ENCODE assay signal across 8 mouse cellular contexts in genomic region chr11:117826164-117826563, GRCm38 (mm10). TPM values are rescaled to one million over a fixed set of nuclear protein-coding genes. Genes with fewer than 3 reads are reported as not detected.
DNase-seq lines count a peak whose midpoint lies in the region; ATAC-seq and TF ChIP-seq lines count a peak whose summit lies in the region.

No protein-coding gene starts in this region.

- H3K4me2 ChIP-seq in liver, postnatal 0 days (ENCODE audit: low read depth, low read length), result peak overlapping the region; percentile 94

- no peaks in the 10 kb centered on the region for H3K9me3 ChIP-seq in ES-E14 (ENCODE audit: control insufficient read depth, insufficient read depth, low read depth, low read length)
- H3K9me3 ChIP-seq in liver, postnatal 0 days (ENCODE audit: low read length), result no peaks in the 10 kb centered on the region

- TF ChIP-seq CTCF in heart, adult 2 months (IDR thresholded peaks at IDR 0.05), result no peak
- no peak for TF ChIP-seq CTCF in liver, postnatal 0 days (IDR thresholded peaks at IDR 0.05; ENCODE audit: low read depth)

- peak overlapping the region; percentile 27 for H3K4me3 ChIP-seq in heart, adult 2 months
- H3K4me3 ChIP-seq in ES-E14 (ENCODE audit: insufficient read depth in 1 of 2, low read depth in 1 of 2, low read length in 2 of 2, poor library complexity in 1 of 2, severe bottlenecking in 1 of 2), result peak overlapping the region; percentile 82 to 88
- H3K4me3 ChIP-seq in liver, postnatal 0 days (ENCODE audit: low read depth, low read length), result peak overlapping the region; percentile 79

- H3K79me2 ChIP-seq in heart, adult 2 months (replicated peaks; ENCODE audit: control insufficient read depth, insufficient read depth, low read length), result no peaks in the 10 kb centered on the region

- in situ Hi-C loops in ES-E14 (cut with MboI; ENCODE audit: low sequenced_read_pairs in 2 of 2, unreplicated experiment in 2 of 2), result no loop called here

- H3K27me3 ChIP-seq in heart, adult 2 months (ENCODE audit: control insufficient read depth, insufficient read depth, low read length), result no peaks in the 10 kb centered on the region
- H3K27me3 ChIP-seq in liver, postnatal 0 days (ENCODE audit: insufficient read depth, low read length), result no peaks in the 10 kb centered on the region

- H3K4me1 ChIP-seq in heart, adult 2 months (ENCODE audit: control insufficient read depth, insufficient read depth, low read length), result peaks cover 39% of the 10 kb centered on the region
- H3K4me1 ChIP-seq in ES-E14 (ENCODE audit: control insufficient read depth in 2 of 2, insufficient read depth in 2 of 2, low read length in 2 of 2, poor library complexity in 1 of 2), result peaks cover 4 to 26% of the 10 kb centered on the region in 2 experiments
- H3K4me1 ChIP-seq in liver, postnatal 0 days (ENCODE audit: insufficient read depth), result peaks cover 72% of the 10 kb centered on the region

- H3K36me3 ChIP-seq in heart, adult 2 months (ENCODE audit: control insufficient read depth, insufficient read depth, low read length), result peaks cover 2% of the 10 kb centered on the region; the same call in 1 of the 2 replicates
- peaks cover 19% of the 10 kb centered on the region for H3K36me3 ChIP-seq in ES-E14 (ENCODE audit: control insufficient read depth, insufficient read depth, low read length, poor library complexity, severe bottlenecking)
- H3K36me3 ChIP-seq in liver, postnatal 0 days (replicated peaks; ENCODE audit: insufficient read depth, low read length), result peaks cover 28% of the 10 kb centered on the region

- peak overlapping the region; percentile 53; the same call in 1 of the 2 replicates for H3K27ac ChIP-seq in heart, adult 2 months
- peak overlapping the region; percentile 61; the same call in 1 of the 2 replicates for H3K27ac ChIP-seq in ES-E14 (ENCODE audit: insufficient read depth, low read depth, low read length, poor library complexity, severe bottlenecking)
- peak overlapping the region; percentile 98 for H3K27ac ChIP-seq in liver, postnatal 0 days (ENCODE audit: low read depth)

- 31% methylated on average over 5 of the region's 5 CpGs for WGBS in heart, adult 2 months
- WGBS in liver, postnatal 0 days (ENCODE audit: insufficient replicate concordance), result 30% methylated on average over 5 of the region's 5 CpGs

- no peak for DNase-seq in heart, adult 2 months
- DNase-seq in heart, adult 8-10 months (ENCODE audit: low spot score), result no peak
- DNase-seq in ES-E14 (ENCODE audit: low read depth, low spot score), result no peak
- peak; percentile 52 for DNase-seq in forelimb bud, embryonic 11.5 days (ENCODE audit: low read depth, low spot score)
- no peak for DNase-seq in liver, postnatal 0 days
- DNase-seq in cerebellum, postnatal 4 days (ENCODE audit: low spot score in 2 of 2), result no peak
- DNase-seq in cerebellum, adult 18-20 months, result no peak
- no peak for DNase-seq in spleen, adult 18-20 months

- no peak overlapping the region for H3K9ac ChIP-seq in heart, adult 2 months (ENCODE audit: low read depth, low read length)
- H3K9ac ChIP-seq in ES-E14 (ENCODE audit: insufficient read depth, low read depth, low read length, poor library complexity, severe bottlenecking), result peak overlapping the region; percentile 96
- H3K9ac ChIP-seq in liver, postnatal 0 days (replicated peaks), result peak overlapping the region; percentile 91

- no peak for TF ChIP-seq POLR2A in heart, adult 2 months (IDR thresholded peaks at IDR 0.05; ENCODE audit: insufficient read depth, low read depth, low read length)

- intact Hi-C loops in heart, adult 2 months (cut with DNase I), result loop anchor here (10.0 kb wide), 1 partner anchor 591 kb away; no protein-coding TSS in a partner anchor

- no peak for TF ChIP-seq EP300 in heart, adult 2 months (IDR thresholded peaks at IDR 0.05; ENCODE audit: insufficient read depth, low read depth, low read length)
- no peak; the same call in 1 of the 2 replicates for TF ChIP-seq EP300 in liver, postnatal 0 days (IDR thresholded peaks at IDR 0.05; ENCODE audit: low read depth)

- ATAC-seq in liver, postnatal 0 days, result peak; percentile 6

TF ChIP-seq in ES-E14, 5 proteins besides CTCF, POLR2A, EP300 and RAD21:
- TF ChIP-seq ZC3H11A (IDR thresholded peaks at IDR 0.05; ENCODE audit: borderline replicate concordance, low read depth, low read length), result no peak
- TF ChIP-seq MAFK (IDR thresholded peaks at IDR 0.05; ENCODE audit: insufficient read depth, low read depth, low read length), result no peak
- no peak for TF ChIP-seq CHD2 (IDR thresholded peaks at IDR 0.05; ENCODE audit: low read depth, low read length)
- no peak for TF ChIP-seq HCFC1 (IDR thresholded peaks at IDR 0.05; ENCODE audit: borderline replicate concordance, insufficient read depth, low read length)
- TF ChIP-seq ZNF384 (IDR thresholded peaks at IDR 0.05; ENCODE audit: low read depth, low read length), result no peak

RNA-seq across cellular contexts. Expression of gene Tk1, which starts 0.3 kb away (rescaled TPM):
- total RNA-seq in heart, adult 2 months (2021), result 1 to 10 TPM; 1.9 to 2.0 TPM
- 3.0 and 3.7 TPM in 2 replicates for polyA plus RNA-seq in heart, adult 2 months (2012; rRNA removed)
- 1 to 10 TPM in 3 of 4 experiments, under 1 TPM in 1; 0.78 to 3.2 (median 2.3) TPM for total RNA-seq in heart, adult 8-10 months (2022)
- total RNA-seq in ES-E14 (2012; rRNA removed), result 77.5 and 89.3 TPM in 2 replicates
- 96.8 and 101 TPM in 2 replicates for polyA plus RNA-seq in liver, postnatal 0 days (2015; fragmentation: Nextera tagmentation; extraction: Ambion mirVana)

RNA-seq across cellular contexts. Expression of gene Afmid, which starts 0.4 kb away (rescaled TPM):
- 1 to 10 TPM; 2.5 to 3.2 TPM for total RNA-seq in heart, adult 2 months (2021)
- 11.8 and 14.3 TPM in 2 replicates for polyA plus RNA-seq in heart, adult 2 months (2012; rRNA removed)
- total RNA-seq in heart, adult 8-10 months (2022), result 1 to 10 TPM; 2.3 to 6.0 (median 4.9) TPM
- total RNA-seq in ES-E14 (2012; rRNA removed), result 1.8 and 2.4 TPM in 2 replicates
- polyA plus RNA-seq in liver, postnatal 0 days (2015; fragmentation: Nextera tagmentation; extraction: Ambion mirVana), result 32.9 and 34.4 TPM in 2 replicates

RNA-seq across cellular contexts. Expression of gene Gm20708, which starts 16.7 kb away (rescaled TPM):
- total RNA-seq in heart, adult 2 months (2021), result under 1 TPM; 0.44 to 0.48 TPM
- 0.57 and 0.79 TPM in 2 replicates for polyA plus RNA-seq in heart, adult 2 months (2012; rRNA removed)
- total RNA-seq in heart, adult 8-10 months (2022), result 1 to 10 TPM in 2 of 4 experiments, under 1 TPM in 1, not detected in 1; 0.63 to 1.3 (median 1.2) TPM
- 0.40 and 0.42 TPM in 2 replicates for total RNA-seq in ES-E14 (2012; rRNA removed)
- polyA plus RNA-seq in liver, postnatal 0 days (2015; fragmentation: Nextera tagmentation; extraction: Ambion mirVana), result 0.33 and 0.48 TPM in 2 replicates

RNA-seq across cellular contexts. Expression of gene Syngr2, which starts 16.7 kb away (rescaled TPM):
- total RNA-seq in heart, adult 2 months (2021), result 100 to 1,000 TPM; 109 to 129 TPM
- 217 and 273 TPM in 2 replicates for polyA plus RNA-seq in heart, adult 2 months (2012; rRNA removed)
- total RNA-seq in heart, adult 8-10 months (2022), result 100 to 1,000 TPM; 123 to 137 (median 131) TPM
- total RNA-seq in ES-E14 (2012; rRNA removed), result 69.6 and 98.0 TPM in 2 replicates
- 60.6 and 62.2 TPM in 2 replicates for polyA plus RNA-seq in liver, postnatal 0 days (2015; fragmentation: Nextera tagmentation; extraction: Ambion mirVana)

RNA-seq across cellular contexts. Expression of gene Birc5, which starts 22.9 kb away (rescaled TPM):
- total RNA-seq in heart, adult 2 months (2021), result under 1 TPM; 0.18 to 0.80 TPM
- polyA plus RNA-seq in heart, adult 2 months (2012; rRNA removed), result 0.35 and 0.79 TPM in 2 replicates
- total RNA-seq in heart, adult 8-10 months (2022), result under 1 TPM; 0.25 to 0.87 (median 0.67) TPM
- 125 and 166 TPM in 2 replicates for total RNA-seq in ES-E14 (2012; rRNA removed)
- 193 and 197 TPM in 2 replicates for polyA plus RNA-seq in liver, postnatal 0 days (2015; fragmentation: Nextera tagmentation; extraction: Ambion mirVana)

Comparison
In these comparisons a context has a peak if more than half of its experiments do, and no peak if none do; other contexts are left out.
1. H3K4me3 ChIP-seq: peak in every context shown above with its lines; median percentile 85 in ES-E14; 79 in liver, postnatal 0 days; 27 in heart, adult 2 months.
2. RNA of gene Tk1, which starts 0.3 kb away (total RNA-seq): 77.5 to 89.3 TPM in ES-E14; 0.78 to 3.2 TPM in heart, adult 8-10 months and 1.9 to 2.0 TPM in heart, adult 2 months; every median in the first group is over 10 times any median in the second.
3. Peak in every context shown above with its lines, with median percentiles within 50 percentile points of each other: H3K27ac ChIP-seq.